Mouse (Mus musculus) olfactory bulb, adult 2 months (tissue): Measurements from ENCODE around the gene Syngr3.

Source experiments
- CTCF ChIP-seq: fragments of 200-500 bp; IDR thresholded peaks from 2 replicates; pipeline ENCODE4 v1.5.1; 2012; ENCODE audit warnings: low read depth, mild to moderate bottlenecking, low read length, moderate library complexity; ENCODE audit not compliant: insufficient read depth
- POLR2A ChIP-seq: fragments of 200-500 bp; IDR thresholded peaks from 2 replicates; pipeline ENCODE4 v1.6.1; 2012; ENCODE audit warnings: mild to moderate bottlenecking, low read depth, low read length, moderate library complexity; ENCODE audit not compliant: insufficient read depth

- TF ChIP-seq CTCF (no peak), POLR2A (no peak)
Observed at GRCm38 (mm10) chr17:24651835-24652234, 37.9 kb downstream of the Syngr3 start.
